Mouse (Mus musculus) cerebellum, adult 11-12 months (tissue): ENCODE data around the gene Gm26965.
A peak's percentile ranks its signal among the peaks of the same experiment; 100 is the strongest.
"Not testable (repeated sequence)": the region's sequence is repeated elsewhere in the genome, so short reads cannot be mapped to it uniquely, and the experiment has no call there.

Experiments used
- DNase-seq: peaks from one replicate; pipeline ENCODE4 v3.0.0; 2022

Gene Gm26965

GRCm38 (mm10) chr13:67525753-67526410 is at the start of gene Gm26965, which contains the start of gene Zfp87:
Gene Gm26965, minus strand, starts transcription at chr13:67526151.
Gene Zfp87, minus strand, starts transcription at chr13:67526177.
- DNase-seq: peak; percentile 93

DNA sequence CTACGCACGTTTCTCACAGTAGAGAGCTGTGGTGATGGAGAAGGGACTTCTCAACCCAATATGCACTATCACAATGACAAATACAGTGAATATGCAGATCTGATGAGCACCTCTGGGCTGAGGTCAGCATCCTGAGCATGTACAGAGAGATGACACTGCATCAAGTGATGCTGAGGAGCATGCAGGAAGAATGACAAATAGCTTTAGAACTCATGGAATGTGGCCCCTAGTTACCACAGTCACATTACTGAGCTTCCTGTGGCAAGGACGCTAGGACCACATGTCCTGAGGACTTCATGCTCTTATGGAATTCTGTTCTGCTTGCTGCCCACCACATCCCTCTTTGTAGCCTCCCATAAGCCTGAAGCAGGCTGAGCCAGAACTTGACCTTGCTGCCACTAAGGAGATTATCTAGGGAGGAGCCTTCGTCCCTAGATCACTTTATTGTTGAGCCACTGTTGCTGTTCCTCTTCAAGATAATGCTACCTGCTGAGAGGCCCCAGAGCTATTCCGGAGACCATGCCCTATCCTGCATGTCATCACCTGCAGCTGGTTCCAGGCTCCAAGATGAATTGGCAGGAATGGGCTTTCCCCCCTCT is 46.7 kb upstream of the Gm26965 start:
- no peak for DNase-seq

DNA sequence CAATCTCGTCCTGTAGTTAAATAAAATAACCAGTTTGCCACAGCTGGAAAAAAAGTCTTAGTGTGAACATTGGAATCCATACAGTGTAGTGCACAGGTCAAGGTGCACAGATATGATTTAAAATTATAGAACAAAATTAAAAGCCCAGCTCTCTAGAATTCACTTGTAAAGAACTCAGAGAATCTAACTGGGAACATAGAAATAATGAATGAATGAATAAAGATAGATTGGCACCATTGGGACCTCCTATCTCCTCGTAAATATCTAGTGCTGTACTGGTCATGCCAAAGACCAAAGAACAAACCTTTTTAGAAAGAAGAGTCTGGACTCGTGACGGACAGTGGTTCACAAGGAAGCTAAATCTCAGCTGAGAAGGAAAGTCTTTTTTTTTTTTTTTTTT is 27.8 kb upstream of the Gm26965 start, which contains the start of gene Zfp748:
Gene Zfp748 (minus strand): TSS at position 101 of the 400 bp plus-strand sequence.
- no peak for DNase-seq

DNA sequence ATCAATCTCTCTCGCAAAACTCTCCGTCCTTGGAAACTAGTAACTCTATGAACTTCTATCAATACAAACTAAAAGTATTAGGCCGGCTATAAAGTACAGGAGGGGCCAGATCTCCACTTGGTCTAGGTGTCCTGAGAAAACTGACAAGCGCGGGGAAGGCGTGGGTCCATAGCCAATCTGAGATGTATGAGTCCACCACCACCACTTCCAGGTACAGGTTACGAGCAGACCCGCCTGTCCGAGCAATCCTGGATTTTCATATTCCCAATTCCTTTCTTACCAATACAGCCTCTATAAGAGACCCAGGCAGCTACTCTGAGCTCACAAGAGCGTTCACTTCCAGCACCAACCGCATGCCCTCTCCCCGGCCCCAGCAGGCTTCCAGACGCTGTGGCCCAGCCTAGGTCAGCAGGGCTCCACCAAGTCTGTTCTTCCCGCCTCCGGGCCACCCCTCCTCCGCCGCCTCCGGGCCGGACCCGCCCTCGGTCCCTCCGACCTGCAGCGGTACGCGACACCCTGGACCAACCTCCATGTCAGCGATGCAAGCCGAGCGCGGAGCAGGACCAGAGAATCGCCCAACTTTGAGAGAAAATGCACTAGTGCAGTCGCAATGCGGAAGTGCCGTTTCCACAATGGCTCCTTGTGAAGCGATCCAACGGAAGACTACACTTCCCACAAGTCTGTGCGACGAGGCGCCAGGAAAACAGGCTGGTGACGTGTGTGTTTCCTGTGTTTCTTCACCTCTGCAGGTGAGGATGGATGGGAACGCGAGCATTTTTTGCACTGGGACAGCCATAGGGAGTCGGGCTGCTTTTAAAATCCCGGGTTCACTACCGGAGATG is 26.8 kb upstream of the Gm26965 start:
- peak; percentile 89 for DNase-seq

GRCm38 (mm10) chr13:67545941-67546340 is 20.0 kb upstream of the Gm26965 start:
- DNase-seq: no peak

GRCm38 (mm10) chr13:67527049-67527730 is 1.2 kb upstream of the Gm26965 start:
- no peak for DNase-seq

- no peak for DNase-seq
These were observed 25.0 kb downstream of the Gm26965 start for GRCm38 (mm10) chr13:67500908-67501307.

DNA sequence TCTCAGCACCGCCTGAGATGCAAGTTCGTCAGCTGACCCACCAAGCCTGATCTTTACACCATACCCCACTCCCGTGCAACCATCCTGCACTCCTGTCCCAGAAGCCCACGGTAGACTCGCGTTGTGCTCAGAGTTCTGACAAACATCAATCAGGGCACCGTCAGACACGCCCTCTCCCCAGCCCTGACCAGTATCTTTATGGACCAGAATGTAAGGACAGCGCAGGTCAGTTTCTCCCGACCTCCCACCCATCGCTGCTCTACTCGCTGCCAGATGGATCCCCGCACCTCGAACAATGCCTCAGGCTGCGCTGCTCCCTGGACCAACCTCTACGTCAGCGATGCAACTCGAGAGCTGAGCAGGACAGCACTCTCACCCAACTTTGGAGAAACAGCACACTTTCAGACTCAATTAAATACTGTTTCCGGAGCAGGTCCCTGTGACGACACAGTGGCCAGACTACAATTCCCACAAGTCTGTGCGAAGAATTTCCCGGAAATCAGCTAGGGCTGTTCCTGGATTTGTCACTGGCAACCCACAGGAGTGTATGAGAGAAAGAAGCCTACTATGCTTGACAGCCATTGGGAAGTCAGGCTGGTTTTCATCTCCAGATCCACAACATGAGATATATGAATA is 25.7 kb downstream of the Gm26965 start, which contains the start of gene Zfp58:
Gene Zfp58 (minus strand): TSS at position 472 of the 636 bp plus-strand sequence.
- peak; percentile 82 for DNase-seq

DNA sequence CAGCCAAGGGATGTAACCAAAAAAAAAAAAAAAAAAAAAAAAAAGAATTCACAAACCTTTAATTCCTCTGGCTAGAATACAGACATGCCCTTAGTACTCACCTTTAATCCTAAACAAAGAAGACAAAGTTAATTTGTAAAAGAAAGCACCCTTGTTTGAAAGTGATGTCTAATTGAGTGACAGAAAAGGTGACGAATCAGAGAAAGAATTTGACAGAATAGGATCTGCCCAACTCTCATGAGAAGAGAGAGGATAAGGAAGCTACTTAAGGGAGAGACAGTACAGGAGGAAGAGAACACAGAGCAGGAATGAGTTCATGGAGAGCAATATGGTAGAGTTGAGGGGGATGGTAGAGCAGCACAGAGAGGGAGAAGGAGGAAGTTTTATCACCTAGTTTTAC is 30.3 kb downstream of the Gm26965 start:
- no peak for DNase-seq

- DNase-seq: no peak
These were observed 41.5 kb downstream of the Gm26965 start for GRCm38 (mm10) chr13:67484424-67484811.

DNA sequence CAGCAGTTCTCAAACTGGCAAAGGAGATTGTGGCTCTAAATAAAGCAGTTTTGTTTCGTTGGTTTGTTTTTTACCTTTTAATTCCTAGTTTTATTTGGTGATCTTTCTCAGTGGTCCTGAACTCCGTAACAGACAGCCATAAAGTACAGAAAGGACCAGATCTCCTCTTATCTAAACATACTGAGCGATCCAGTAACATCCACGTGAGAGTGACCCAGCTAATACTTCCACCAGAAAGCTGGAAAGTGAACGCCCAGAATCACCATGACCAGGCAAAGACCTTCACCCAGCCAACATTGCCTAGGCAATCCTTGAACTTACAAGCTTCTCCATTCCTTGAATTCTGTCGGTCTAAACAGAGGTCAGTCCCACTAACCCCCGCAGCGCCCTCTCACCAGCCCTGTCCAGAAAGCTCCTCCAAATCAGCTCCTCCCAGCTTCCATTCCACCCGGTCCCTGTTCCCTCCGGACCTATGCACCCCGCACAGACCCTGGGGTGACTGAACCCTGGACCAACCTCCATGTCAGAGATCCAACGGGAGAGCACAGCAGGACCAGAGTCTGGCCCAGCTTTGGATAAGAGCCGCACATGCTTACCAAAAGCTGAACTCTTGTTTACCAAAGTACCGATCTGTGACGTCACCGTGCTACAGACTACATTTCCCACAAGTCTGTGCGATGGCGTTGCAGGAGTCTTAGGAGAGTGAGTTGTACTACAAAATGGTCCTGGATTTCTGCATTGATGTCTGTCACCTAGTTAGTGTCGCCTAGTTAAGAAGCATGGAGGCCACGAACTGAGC is 42.1 kb downstream of the Gm26965 start, which contains the start of gene Zfp874b:
Gene Zfp874b (minus strand): TSS at position 634 of the 799 bp plus-strand sequence.
- peak; percentile 87 for DNase-seq

DNA sequence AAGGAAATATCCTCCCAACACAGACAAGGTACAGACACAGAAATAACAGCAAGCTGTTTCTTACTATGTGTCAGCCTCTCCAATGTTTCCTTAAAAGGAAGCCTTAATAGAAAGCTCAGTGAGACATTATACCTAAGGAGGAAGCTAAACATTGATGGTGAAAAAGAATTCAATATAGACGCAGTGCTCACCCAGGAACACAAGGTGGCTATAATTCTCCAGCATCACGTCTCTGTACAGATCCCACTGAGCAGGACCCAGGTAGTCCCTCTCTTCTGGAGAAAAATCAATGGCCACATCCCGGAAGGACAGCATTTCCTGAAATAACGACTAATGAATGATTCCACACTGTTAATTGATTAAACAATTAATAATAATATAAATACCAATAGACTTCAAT is 44.4 kb downstream of the Gm26965 start:
- no peak for DNase-seq

DNA sequence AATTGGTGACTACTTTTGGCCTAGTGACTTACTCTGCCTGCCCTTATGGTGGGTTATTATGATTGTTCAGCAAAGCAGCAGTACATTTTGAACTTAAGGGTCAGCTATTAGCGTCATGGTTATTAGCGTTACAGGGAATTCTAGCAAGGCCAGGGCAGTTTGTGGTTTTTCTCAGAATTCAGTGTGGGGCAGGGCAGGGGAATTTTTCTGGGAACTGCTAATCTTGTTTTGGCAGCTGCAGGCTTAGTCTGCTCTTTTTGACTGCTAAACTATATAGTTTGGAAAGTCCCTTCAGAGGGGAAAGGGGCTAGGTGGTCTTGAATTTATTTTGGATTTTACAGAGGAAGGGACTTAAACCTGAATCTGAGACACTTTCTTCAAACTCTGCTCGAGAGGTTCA is 56.7 kb downstream of the Gm26965 start:
- DNase-seq: no peak

- not testable (repeated sequence) for DNase-seq
These were observed 62.3 kb downstream of the Gm26965 start for GRCm38 (mm10) chr13:67463506-67464185.

GRCm38 (mm10) chr13:67452021-67452309 is 74.0 kb downstream of the Gm26965 start:
- DNase-seq: peak; percentile 20

- DNase-seq: peak; percentile 92
These were observed 74.6 kb downstream of the Gm26965 start, which contains the start of gene Zfp874a for GRCm38 (mm10) chr13:67451172-67452020. Gene Zfp874a, minus strand, starts transcription at chr13:67451624.
